Mouse (Mus musculus): ENCODE results near the gene Syndig1l.

DNA sequence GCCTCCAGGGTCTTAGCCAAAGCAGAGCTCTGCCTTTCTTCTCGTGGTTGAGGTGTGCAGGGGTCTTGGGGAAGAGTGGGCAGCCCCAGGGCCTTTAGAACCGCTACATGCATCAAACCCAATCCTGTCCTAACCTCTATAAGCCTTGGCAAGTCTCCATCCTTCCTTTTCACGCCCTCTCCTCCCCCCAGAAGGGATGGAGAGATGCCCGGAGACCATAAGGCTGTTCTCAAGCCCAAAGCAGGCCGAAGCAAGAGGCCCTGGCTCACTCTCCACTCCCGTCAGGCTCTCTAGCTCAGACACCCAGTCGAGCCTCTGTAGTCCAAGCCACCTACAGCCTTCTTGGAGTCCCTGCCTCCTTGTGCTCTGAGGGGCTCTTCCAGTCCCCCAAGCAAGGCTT, 14.1 kb downstream of the Syndig1l start:
- TF ChIP-seq CTCF (IDR thresholded peaks at IDR 0.05; ENCODE audit: low read depth) (no peak), EP300 (optimal IDR thresholded peaks at IDR 0.05) (no peak)

All from stomach, postnatal 0 days (tissue).